In the genomic region with DNA sequence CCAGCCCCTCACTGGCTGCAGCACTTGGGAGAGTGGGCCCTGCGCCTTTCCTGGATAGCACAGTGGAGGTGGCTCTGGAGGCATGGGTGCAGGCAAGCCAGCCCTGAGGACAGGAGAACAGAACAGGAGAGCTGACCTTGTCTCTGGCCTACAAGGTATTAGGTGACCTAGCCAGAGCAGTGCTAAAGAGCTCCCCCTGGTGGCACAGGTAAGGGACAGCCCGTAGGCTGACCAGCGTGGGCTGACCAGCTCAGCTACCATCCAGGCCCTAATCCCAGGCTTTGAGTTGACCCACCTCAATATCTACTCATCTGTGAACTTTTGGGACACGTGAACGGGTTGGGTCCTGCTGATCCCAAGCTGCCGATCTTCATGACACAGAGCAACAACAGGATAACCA, we compare ENCODE assay signal across 8 mouse cellular contexts.
A peak's percentile ranks its signal among the peaks of the same experiment; 100 is the strongest.
DNase-seq lines count a peak whose midpoint lies in the region; TF ChIP-seq lines count a peak whose summit lies in the region.

No protein-coding gene starts in this region.

- no peak overlapping the region for H3K4me3 ChIP-seq in ES-Bruce4 (ENCODE audit: low read depth, low read length)

- H3K36me3 ChIP-seq in ES-Bruce4 (ENCODE audit: control insufficient read depth, insufficient read depth, low read length, poor library complexity, severe bottlenecking), result no peaks in the 10 kb centered on the region

- TF ChIP-seq EP300 in ES-Bruce4 (IDR thresholded peaks at IDR 0.05; ENCODE audit: insufficient read depth, low read depth, low read length), result no peak

- no peak overlapping the region for H3K27ac ChIP-seq in ES-Bruce4 (ENCODE audit: insufficient read depth, low read length)

- TF ChIP-seq POLR2A in ES-Bruce4 (IDR thresholded peaks at IDR 0.05; ENCODE audit: insufficient read depth, low read length), result no peak

- DNase-seq in embryo, embryonic 10 days (ENCODE audit: low spot score), result peak; percentile 44
- no peak for DNase-seq in embryo, embryonic 9.5 days (ENCODE audit: extremely low spot score)
- DNase-seq in cerebellum, postnatal 36 days, result peak; percentile 13 to 20
- DNase-seq in kidney, postnatal 14 days, result peak; percentile 48
- DNase-seq in naive thymus-derived CD4-positive, alpha-beta T cell, adult 2 months (ENCODE audit: low read depth), result peak; percentile 61
- no peak for DNase-seq in right cerebral cortex, postnatal 10 days (ENCODE audit: low spot score in 2 of 2)
- no peak for DNase-seq in frontal cortex, postnatal 10 days (ENCODE audit: low spot score in 2 of 2)

- H3K9ac ChIP-seq in ES-Bruce4 (ENCODE audit: low read depth, poor library complexity, severe bottlenecking), result no peak overlapping the region

- no peaks in the 10 kb centered on the region for H3K4me1 ChIP-seq in ES-Bruce4 (ENCODE audit: control insufficient read depth, insufficient read depth, low read length)

- no peaks in the 10 kb centered on the region for H3K27me3 ChIP-seq in ES-Bruce4 (ENCODE audit: control insufficient read depth, insufficient read depth, low read length, poor library complexity, severe bottlenecking)

- no peaks in the 10 kb centered on the region for H3K9me3 ChIP-seq in ES-Bruce4 (replicated peaks; ENCODE audit: control insufficient read depth, insufficient read depth, low read length, poor library complexity, severe bottlenecking)

- peak; percentile 95 for TF ChIP-seq CTCF in ES-Bruce4 (IDR thresholded peaks at IDR 0.05; ENCODE audit: low read depth, low read length)

Comparison
In these comparisons a context has a peak if more than half of its experiments do, and no peak if none do; other contexts are left out.
1. DNase-seq: peak in embryo, embryonic 10 days (single experiment), cerebellum, postnatal 36 days (2 of 2), kidney, postnatal 14 days (single experiment) and naive thymus-derived CD4-positive, alpha-beta T cell, adult 2 months (single experiment); none in embryo, embryonic 9.5 days (single experiment), right cerebral cortex, postnatal 10 days (0 of 2) and frontal cortex, postnatal 10 days (0 of 2).